Mouse (Mus musculus) erythroblast, adult 5-6 weeks (primary cell): ENCODE measurements around the gene Pid1. TPM values are rescaled to one million over a fixed set of nuclear protein-coding genes. Genes with fewer than 3 reads are reported as not detected.

Source experiments
- ATAC-seq: replicated peaks from 2 replicates; pipeline ENCODE4 v1.8.0; 2016; ENCODE audit warnings: moderate number of reproducible peaks, mild to moderate bottlenecking, moderate TSS enrichment, inconsistent platforms; ENCODE audit not compliant: poor library complexity, low FRiP score, severe bottlenecking
- total RNA-seq, 2 experiments: library from RNA; stranded (forward) in 1 of 2; stranded (reverse) in 1 of 2; fragments of 150-400 nt in 1 of 2; fragments of 200-764, 138-1000 nt in 1 of 2; gene quantifications; 2 replicates each; pipeline versions ENCODE4 v1.2.3 to v1.2.4; 2015 to 2017; ENCODE audit warnings: low replicate concordance in 2 of 2

The Pid1 gene
- total RNA-seq, 2 experiments from 2014 or later = 4.0 to 8.6 TPM

DNA sequence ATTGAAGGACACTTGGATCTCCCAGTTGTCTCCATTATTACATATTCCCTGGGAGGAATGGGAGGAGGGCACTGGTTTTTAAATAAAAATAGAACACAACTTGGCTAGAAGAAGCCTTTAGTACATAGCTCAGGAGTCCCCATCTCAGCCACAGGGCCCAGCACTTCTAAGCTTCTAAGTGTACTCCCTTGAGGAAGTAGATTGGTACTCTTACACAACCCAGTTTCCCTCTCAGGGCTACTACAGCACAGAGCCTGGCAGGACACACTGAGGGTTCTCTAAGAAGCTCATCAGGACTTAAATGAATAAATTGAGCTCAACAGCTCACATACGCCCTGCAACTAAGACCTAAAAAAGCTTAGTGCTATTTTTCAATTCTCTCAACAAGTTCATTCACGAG, 165.1 kb downstream of the Pid1 start:
- no peak for ATAC-seq

DNA sequence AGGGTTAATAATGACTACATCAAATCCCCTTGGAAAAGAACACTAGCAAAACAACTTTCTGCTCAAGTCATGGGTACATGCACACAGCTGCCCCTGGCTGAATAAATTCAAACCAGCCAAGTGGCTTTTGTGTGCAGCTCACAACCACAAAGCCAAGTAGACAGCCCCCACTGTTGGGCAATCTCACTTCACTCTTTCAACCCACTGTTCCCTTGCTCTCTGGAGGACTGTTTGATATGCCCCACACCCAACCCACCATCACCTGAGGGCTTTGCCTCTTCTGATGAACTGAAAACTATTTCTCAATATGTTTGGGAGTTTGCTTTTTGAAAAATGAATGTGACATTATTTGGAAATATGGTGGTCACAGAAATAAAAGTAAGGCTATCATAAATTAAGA, 171.8 kb downstream of the Pid1 start:
- no peak for ATAC-seq

DNA sequence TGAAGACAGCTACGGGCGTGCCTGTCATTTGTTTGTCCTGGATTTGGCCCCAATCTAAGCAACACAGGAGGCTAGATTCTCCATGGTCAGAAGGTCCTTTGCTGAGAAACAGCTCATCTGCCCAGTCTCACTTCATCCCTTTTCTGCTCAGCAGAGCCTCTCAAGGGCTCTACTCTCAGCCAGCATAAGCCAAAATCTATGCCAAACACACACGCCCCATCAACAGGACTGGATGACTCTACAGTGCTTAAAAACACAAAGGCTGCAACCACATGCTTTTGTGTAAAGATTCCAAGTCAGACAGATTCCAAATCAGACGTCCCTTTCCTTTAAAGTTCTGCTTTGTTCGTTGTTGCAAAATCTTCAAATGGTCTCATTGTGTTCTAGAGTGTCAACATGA, 174.5 kb downstream of the Pid1 start:
- no peak for ATAC-seq

DNA sequence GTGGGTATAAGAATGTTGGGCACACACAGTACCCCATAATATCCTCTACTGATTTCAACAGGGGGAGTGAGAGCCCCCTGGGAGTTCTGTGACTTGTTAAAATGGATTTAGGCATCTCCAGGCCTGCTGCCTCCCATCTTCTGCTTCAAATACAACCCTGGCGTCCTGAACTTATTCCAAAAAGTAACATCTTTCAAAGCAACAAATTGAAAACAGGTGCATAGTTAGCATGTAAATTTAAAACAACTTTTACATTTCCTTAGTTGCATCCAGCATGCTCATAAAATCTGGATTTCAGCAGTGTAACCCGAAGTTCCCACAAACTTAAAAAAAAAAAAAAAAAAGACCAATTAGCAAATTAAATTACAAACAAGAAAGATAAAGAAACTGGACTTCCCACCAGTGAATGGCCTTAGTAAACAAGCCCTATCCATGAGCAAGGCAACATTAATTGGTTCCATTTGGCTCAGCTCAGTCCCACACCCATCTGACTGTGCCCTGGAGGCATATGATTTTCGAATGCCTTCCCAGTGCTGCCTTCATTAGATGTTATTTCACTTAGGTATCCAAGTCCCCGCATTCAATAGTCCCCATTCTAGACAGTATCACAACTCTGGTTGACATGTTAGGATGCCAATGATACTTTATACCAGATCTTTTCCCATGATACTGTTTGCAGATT, 177.1 kb downstream of the Pid1 start:
- ATAC-seq = no peak

DNA sequence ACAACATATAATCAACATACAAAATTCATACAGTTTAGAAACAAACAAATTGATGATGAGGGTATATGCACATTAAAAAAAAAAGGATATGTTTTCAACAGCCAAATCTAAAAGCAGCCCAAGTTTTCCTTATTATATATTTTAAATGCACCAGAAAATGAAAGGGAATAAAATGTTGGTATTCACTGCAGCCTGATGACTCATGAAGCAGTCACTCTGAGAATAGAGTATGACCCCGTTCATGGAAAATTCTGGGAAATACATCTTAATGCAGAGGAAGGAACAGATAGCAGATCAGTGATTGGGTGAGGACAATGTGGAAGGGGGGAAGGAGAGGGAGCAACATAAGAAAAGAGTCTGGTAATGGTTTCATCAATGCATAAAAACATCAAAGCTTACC, 186.3 kb downstream of the Pid1 start:
- no peak for ATAC-seq

DNA sequence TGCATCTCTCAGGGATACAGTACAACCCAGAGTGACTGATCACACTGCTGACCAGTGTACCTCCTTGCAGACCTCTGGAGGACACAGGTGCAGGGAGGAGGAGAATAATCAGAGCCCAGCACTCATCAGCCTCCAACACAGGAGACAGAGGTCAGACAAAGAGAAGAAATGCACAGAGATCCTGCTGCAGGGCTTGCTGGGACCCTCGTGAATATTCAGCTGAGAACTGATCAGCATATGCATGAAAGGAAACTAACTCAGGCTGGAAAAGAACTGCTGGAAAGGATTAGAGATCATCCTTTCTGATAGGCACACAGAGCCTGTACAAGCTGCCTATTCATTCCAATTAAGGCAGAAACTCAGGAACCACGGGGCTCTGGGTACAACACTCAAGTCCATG, 186.9 kb downstream of the Pid1 start:
- no peak for ATAC-seq

DNA sequence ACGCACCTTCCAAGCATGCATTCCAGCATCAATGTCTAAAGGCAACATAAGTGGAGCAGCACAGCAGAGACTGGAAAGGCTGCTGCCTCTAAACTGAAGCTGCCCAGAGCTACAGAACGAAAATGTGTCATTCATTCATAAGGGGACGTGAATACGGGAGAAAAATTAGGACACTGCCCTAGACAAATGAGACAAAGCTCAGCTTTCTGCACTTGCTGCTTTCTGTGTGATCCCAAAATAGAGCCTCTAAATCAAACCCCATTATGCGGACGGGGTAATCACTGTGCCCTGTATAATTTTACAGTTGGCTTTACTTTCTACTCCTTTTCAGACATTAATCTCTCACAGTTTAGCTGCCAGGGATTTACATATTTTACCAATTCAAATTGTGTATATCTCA, 191.0 kb downstream of the Pid1 start:
- no peak for ATAC-seq

DNA sequence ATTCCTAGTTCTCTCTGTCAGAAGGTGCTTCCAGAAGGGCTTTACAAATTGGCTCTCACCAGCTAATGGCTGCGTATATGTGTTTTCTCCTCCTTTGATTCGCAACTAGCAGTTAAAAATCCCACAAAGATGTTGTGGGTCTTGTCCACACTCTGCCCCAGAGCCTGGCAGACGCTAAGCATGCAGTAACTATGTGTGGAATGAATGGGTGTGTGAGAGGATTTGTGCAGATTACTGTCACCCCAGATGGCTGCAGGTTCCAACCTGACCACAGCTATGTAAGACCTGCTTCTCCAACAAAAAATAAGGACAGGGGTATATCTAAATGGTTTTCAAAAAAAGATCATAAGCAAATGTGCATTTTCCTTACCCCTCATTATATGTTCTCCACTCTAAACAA, 206.2 kb downstream of the Pid1 start:
- ATAC-seq = no peak

DNA sequence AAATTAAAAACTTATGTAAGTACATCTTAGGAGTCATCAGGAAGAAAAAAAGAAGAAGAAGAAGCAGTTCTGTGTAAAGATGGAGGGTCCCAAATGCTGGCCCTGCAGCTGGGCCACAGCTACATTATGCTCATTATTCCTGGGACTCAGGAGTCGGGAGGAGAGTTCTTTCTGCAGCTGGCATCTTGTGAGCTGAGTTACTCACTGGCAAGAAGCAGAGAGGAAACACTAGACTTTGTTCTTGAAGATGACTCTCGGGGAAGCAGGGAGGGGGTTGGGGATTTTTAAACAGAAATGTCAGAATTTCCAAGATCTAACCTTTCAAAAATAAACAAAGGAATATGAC, 208.4 kb downstream of the Pid1 start:
- ATAC-seq = no peak

DNA sequence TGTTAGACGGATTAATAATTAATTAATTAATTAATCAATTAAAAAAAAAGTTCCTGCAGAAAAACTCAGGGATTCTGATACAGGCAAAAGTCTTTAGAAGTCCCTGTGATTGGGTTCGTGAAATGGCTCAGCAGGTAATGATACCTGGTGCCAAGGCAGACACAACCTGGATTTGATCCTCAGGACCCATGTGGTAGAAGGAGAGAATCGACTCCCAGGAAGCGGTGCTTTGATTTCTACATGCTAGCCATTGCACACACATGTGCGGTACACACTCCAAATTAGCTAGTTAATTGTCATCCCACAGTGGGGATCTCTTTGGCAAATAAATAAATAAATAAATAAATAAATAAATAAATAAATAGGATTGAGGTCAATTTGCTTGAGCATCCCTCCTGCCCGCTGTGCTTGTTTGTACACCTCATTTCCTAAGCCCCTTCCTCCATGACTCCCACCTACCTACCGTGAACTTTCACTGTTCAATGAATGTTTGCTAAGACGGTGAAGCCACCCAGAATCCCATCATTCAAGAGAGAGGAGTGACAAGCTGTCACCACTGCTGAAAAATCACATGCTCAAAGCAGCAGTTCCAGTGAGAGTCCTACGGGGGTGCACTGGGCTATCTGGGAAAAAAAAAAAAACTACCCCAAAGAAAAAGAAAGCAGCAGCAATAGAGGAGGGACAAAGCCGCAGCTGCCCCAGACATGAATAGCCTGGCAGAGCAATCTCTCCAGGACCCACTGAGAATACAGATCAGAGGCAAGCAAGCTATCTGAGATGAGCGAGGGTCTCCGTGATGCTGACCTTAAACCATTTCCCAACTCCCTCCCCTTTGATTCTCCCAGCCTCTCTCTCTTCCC, 209.0 kb downstream of the Pid1 start:
- ATAC-seq = no peak

DNA sequence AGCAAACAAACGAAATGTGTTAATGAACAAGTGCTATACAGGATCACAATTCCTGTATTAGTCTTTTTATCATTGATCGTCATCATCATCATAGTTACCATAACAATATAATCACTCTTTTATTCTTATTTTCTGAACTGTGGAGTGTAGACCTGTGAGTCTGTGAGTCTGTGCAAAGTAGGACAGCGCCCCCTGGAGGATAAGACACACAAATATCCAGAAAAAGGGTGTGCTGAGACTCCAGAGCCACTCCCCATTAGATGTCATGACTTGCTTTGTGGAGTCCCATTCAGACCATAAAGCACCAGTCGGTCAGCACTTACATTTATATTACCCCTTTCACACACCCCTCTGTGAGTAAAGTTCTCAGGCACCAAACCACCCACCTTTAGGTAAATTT, 210.0 kb downstream of the Pid1 start:
- ATAC-seq = no peak

DNA sequence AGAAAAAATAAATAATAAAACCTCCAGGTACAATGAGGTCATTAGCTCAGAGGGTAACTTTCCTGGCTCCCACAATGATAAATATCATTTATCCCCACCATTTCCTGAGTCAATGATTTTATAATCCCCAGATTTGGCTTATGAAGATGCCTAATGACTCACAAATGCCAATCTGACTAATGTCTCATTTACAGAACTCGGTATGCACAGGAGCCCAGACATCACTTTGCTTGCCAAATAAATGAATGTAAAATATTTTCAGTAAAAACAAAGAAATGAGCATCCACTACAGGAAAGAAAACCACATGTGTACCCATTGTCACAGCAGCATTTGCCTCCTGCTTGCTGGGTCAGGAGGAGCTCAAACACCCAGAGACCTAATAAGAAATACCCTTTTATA, 222.4 kb downstream of the Pid1 start:
- ATAC-seq = no peak

DNA sequence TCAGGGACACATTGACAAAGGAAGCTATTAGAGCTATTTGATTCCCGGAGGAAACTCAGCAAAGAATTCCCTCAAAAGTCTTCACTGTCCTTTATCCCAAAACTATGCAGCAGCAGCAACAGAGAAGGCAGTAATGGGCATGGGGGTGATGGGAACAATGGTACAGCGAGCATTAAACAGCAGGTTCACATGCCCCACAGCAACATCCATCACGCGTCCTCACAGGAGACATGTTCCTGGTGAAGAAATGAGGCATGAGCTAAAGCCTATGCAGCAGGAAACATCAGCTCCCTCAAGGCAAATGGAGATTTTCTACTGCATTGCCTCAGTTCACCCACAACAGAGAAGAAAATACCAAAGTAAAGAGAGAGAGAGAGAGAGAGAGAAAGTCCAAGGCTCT, 231.5 kb downstream of the Pid1 start:
- no peak for ATAC-seq

DNA sequence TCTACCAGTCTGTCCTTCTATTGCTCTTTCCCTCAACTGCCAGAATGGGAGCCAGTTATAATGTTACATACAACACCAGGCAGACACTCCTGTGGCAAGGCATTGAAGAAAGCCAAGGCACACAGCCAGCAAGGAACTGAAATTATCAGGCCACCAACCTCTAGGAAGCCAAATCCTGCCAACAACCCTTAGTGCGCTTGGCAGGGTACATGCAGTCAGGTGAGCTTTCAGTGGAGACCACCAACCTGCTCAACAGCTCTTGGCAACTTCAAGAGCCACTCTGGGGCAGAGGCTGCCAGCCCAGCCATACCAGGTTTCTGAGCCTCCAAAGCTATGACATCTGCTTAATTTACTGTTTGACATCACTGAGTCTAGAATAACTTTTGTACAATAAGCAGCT, 232.2 kb downstream of the Pid1 start:
- no peak for ATAC-seq

DNA sequence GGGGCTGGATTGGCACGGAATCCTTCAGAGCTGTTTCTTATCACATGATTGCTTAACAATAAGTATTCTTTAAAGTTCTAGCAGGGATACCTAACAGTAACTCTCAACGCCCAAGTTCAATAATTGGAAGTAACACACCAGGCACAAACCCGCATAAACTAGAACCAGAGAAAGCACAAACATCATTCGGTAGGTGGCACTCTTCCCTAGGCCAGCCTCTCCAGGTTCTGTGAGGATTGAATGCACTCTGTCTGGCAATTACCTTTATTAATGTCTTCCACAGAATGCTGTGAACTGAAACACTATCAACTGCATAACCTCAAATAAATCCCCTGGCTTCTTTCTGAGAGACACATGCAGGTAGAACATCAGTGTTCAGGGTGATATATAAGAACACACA, 235.5 kb downstream of the Pid1 start:
- no peak for ATAC-seq

DNA sequence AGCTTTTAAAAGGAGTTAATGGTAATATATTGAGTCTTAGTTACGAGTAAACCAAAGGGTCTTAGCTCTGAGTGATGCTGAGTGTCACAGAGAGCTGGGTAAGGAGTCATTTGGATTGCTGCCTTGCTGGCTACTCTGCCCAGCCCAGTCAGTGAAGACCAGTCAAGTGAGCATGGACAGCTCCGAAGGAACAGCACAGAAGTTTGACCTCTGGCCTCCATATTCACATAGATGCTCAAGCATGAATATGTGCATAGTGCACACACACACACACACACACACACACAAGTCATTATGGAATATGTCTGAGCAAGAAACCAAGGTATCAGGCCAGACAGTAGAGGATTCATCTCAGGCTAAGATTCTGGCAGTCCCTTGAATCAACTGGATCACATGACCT, 244.7 kb downstream of the Pid1 start:
- ATAC-seq = no peak

DNA sequence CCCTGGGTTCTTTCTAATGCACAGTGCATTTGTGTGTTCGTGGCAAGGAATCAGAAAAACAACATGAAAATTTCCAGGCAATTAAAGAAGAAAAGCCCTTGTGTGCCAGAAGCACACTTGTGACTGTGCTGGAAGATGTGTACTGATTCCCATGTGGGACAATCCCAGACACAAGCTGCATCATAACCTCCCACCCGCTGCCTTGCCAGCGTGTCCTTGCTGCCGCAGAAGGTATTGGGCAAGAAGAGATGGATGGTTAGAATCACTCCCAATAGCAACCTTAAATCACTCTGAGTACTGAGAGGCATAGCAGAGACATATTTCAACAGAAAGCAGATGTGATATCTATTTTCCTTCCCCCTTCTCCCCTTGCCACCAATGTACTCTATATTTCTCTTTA, 257.2 kb downstream of the Pid1 start:
- ATAC-seq = no peak

DNA sequence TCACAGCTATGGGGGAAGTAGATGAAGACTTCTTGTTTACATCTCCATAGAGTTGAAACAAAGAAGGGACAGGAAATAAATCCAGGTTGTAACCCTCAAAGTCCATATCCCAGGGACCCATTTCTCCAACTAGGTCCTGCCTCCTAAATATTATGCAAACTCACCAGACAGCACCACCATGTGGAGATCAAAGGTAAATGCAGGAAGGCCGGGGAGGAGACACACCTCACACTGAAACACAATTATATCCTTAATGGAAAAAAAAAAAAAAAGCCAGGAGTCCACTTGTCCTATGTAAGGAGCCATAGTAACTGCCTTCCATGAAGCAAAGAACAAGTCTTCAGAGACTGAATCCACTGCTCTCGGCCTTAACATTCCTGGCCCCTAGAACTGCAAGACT, 261.9 kb downstream of the Pid1 start:
- no peak for ATAC-seq

DNA sequence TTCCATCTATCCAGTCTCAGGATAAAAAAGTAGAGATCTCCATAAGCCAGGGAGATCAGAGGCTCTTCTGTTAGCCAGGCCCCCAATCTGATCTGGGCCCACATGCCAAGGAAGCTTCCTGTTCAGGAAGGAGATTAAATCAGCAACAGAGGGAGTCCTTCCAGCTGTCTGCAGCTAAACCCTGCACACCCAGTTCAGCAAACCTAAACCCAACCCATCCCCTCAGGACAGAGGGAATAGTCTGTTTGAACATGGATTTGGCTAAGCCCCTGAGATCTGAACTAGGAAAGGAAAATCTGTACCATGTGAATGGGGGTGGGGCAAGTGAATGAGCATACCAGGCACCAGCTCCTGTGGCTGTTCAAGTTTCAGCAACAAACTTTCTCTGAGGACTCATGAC, 266.6 kb downstream of the Pid1 start:
- no peak for ATAC-seq

DNA sequence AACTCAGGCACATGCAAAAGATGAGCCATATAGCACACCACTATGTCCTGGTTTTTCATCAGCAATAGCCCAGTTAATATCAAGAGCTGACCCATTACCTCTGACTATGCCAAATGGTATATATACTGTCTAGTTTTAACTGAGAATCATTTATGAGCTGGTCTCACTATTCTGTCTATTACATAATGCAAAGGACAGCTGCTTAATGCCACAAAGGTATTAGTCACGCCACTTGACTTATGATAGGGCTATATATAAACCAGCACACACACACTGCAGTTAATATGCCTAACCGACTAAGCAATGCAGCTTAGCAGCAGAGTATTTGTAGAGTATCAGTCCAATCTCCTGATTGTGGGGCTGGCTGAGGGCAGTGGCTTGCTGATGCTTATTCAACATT, 270.7 kb downstream of the Pid1 start:
- ATAC-seq = no peak

DNA sequence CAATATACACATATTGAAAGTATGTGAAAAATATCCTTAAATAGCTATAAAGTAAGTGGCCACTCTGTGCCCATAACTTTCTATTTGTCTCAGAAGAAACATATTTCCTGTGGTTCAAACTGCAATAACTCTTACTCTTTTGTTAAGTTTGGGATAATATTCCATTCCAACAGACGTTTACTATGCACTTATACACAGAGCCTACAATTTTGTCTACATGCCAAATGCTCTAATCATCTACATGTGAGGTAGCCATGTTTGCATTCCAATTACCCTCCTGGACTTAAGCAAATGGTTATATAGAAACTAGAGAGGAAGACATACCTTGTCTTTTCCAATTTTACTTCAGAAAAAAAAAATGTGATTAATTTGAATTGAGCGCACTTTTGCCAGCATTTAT, 274.3 kb downstream of the Pid1 start:
- ATAC-seq = no peak

DNA sequence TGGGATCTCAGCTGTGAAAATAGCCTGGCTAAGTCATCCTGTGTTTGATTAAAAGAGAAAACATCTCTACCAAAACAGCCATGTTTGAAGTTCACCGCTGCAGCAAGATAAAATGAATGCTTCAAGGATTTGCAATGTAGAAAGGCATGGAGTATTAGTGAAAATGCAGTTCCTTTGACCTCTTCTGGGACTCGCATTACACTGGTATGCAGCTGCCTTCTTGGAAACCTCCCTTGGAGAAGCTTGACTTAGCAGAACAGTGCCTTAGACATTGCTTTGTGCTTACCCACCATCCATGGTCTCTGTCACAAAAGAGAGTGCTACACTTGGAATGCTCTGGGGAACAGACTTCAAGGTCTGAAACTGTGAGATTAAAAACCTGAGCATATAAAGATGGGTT, 276.0 kb downstream of the Pid1 start:
- no peak for ATAC-seq
